Mouse (Mus musculus) c-Kit-positive CD71-positive TER-119-positive erythroid progenitor cells, embryonic 14.5 days (primary cell): Measurements from ENCODE around the gene Smco4.
"Not testable (repeated sequence)": the region's sequence is repeated elsewhere in the genome, so short reads cannot be mapped to it uniquely, and the experiment has no call there.

Source experiments
- DNase-seq: peaks from one replicate; pipeline ENCODE4 v3.0.0-alpha.2; 2013; ENCODE audit warnings: low spot score

Smco4 gene

GRCm38 (mm10) chr9:15541735-15542354 is 48.6 kb downstream of the Smco4 start:
- DNase-seq, result no peak

- DNase-seq, result no peak
Measured at GRCm38 (mm10) chr9:15550461-15550961, 57.3 kb downstream of the Smco4 start.

DNA sequence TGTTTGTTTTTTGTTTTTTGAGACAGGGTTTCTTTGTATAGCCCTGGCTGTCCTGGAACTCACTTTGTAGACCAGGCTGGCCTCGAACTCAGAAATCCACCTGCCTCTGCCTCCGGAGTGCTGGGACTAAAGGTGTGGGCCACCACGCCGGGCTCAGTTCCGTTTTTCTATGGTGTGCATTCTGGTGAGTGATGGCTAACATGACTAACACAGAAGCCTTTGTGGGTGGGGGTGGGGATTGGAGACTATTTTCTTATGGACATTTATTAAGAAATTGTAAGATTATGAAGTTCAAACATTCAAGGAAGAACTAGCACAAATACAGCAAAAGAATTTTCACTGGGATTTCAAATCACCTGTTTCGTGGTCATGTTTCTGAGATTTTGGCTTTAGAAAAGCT is 57.8 kb downstream of the Smco4 start:
- not testable (repeated sequence) for DNase-seq

- DNase-seq, result no peak
Measured at GRCm38 (mm10) chr9:15551933-15552851, 59.0 kb downstream of the Smco4 start.

GRCm38 (mm10) chr9:15553322-15553721 is 60.1 kb downstream of the Smco4 start:
- DNase-seq, result no peak

- no peak for DNase-seq
Measured at GRCm38 (mm10) chr9:15560451-15560850, 67.2 kb downstream of the Smco4 start.

GRCm38 (mm10) chr9:15562353-15562752 is 69.1 kb downstream of the Smco4 start:
- DNase-seq, result no peak

DNA sequence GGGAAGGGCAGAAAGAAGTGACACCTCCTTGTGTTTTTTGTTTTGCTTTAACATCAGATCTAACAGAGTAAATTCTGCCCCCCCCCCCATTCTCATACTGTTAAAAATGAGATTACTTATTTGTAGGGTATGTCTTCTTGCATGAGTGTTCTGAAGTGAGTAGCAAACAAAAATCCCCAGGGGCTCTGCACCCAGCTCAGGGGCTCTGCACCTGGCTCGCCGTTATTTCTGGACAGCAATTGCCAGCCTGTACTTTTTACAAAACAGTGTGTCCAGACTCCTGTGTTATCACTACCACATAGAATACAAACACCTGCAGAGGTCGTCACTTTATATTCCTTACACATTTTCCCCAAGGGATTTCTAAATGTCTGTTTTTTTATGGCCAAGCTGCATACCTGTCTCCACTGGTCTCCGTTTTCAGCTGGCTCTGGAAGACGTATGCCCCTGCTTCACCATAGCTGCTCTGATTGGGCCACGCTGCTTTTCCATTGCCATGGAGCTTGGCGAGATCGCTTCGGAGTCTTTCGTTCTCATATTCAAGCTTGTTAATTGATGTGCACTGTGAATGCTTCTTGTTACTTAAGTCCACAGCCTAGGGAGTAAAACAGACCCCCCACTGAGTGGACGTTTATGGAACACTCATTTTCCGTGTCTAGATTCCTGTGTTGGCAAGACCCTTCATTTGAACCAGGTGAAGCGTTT is 81.7 kb downstream of the Smco4 start:
- DNase-seq, result no peak

- DNase-seq, result no peak
Measured at GRCm38 (mm10) chr9:15578427-15578826, 85.2 kb downstream of the Smco4 start.

GRCm38 (mm10) chr9:15578946-15579345 is 85.7 kb downstream of the Smco4 start:
- DNase-seq, result no peak

DNA sequence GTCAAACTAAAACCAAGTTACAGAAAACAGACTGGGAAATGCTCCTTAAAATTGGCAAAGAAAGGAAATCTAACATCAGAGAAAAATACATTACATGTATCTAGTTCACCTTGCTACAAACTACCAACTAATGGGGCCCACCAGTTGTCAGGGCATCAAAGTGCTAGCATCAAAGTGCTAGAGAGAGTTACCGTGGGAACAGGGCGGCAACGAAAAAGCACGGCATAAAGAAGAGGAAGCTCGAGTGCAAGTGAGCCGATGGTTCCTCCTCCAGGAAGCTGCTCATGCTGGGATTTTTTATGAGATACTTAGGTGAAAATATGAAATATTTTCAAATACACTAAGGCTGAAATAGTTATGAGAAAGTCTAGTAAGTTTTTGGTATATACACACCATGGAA is 86.9 kb downstream of the Smco4 start:
- no peak for DNase-seq

GRCm38 (mm10) chr9:15582026-15582425 is 88.8 kb downstream of the Smco4 start:
- DNase-seq, result no peak

GRCm38 (mm10) chr9:15584209-15584608 is 91.0 kb downstream of the Smco4 start:
- DNase-seq, result no peak

GRCm38 (mm10) chr9:15585956-15586355 is 92.7 kb downstream of the Smco4 start:
- DNase-seq, result no peak

- DNase-seq, result no peak
Measured at GRCm38 (mm10) chr9:15587157-15587854, 94.1 kb downstream of the Smco4 start.

DNA sequence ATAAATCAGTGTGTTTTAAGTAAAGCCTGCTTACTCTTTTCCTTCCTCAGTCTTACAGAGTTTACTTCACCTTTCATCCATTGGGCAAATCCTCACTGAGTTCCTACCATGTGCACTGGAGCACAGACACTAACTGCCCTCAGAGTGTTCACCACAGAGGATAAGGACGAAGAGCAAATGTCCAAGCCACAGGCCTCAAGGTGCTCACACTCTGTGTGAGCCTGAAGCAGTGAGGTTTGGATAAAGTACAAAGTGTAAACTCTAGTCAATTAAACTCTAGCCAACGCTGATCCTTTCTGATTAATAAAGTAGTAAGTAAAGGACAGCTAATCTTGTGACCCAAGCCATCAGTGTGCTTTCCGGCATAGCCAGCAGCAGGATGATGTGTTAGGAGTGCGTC is 100.9 kb downstream of the Smco4 start:
- no peak for DNase-seq
